Mouse (Mus musculus) small intestine, adult 10 weeks (tissue): ENCODE measurements around the gene 1700029I15Rik. TPM values are rescaled to one million over a fixed set of nuclear protein-coding genes. Genes with fewer than 3 reads are reported as not detected.

ENCODE experiments used
- polyA plus RNA-seq: library from polyadenylated mRNA; stranded (reverse); fragments of 350-450 nt; fragmentation: Illumina TruSeq; extraction: RNeasy Lipid Tissue Mini Kit (QIAGEN cat#74804); gene quantifications from one replicate; pipeline ENCODE4 v1.2.3, GENCODE M21; 2014; ENCODE audit warnings: low replicate concordance

The 1700029I15Rik gene
- polyA plus RNA-seq = not detected

DNA sequence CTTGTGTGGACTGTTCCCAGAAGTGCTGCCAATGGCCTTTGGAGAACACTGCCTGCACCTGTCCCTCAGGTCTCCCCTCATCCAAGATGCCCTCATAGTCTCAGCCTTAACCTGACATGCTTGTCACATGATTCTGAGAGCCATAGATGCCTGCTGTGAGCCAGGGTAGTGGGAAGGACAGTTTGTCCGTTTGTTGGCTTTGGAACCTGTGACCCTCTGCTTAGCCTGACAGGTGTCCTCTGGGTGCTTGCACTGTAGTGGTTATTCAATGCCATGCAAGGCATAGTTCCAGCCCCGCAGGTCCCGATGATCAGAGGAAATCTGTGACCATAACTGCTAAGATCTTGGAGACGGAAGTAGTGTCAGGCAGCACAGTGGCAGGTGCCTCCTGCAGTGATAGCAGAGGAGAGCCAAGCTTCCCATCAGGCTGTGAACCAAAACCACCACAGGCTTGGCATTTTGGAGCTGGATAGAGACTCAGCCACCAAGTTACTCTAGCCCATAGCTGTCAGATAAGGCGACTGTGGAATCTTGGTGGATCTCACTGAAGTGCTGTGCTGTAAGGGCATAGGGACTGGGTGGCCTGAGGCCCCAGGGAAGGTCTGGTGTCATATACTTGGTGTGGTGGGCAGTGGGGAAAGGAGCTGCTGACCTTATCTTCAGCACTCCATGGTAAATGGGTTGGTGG lies at the start of gene 1700029I15Rik:
Gene 1700029I15Rik, plus strand, starts transcription at position 638 of the 688 bp plus-strand sequence.

DNA sequence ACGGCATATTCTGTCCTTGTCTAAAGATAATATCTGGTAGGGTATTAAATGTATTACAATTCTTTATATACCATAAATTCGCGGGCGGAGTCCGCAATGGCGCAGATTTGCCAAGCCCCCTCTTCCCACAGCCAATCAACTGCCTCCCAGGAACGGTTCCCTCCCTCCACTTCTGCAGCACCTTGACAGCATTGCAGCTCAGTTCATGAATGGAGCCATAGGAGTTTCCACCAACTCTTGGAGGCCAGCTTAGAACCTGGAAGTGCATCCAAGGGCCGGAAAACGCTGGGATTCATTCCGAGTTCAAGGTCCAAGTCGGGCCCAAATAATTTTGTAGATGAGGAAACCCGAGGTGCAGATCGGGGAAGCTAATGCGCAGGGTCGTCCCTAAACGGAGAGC lies 7.8 kb upstream of the 1700029I15Rik start, which contains the start of the genes Pex16 and Large2:
Gene Pex16, plus strand, starts transcription at position 163 of the 400 bp plus-strand sequence.
Gene Large2, minus strand, starts transcription at position 356 of the 400 bp plus-strand sequence.

DNA sequence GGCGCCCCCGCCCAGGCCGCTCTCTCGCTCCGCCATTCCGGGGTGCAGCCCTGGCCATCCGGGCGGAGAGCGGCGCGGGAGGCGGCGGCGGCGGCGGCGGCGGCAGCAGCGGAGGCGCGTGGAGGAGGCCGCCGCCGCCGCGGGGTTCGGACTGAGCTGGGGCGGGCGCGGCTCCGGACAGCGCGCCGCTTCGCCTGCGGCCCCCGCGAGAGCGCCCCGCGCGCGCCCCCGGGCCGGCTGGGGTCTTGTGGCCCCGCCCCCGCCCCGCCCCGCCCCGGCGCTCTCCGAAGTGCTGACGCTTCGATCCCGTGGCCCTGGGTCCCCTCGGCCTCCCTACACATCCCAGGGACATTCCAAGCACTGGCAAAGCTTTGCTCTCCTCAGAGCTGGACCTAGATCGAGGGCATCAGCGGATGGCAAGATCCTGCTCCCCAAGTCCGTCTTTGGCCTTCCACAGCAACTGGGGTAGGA lies 18.8 kb downstream of the 1700029I15Rik start, which contains the start of gene Mapk8ip1:
Gene Mapk8ip1, minus strand, starts transcription at position 173 of the 471 bp plus-strand sequence.

DNA sequence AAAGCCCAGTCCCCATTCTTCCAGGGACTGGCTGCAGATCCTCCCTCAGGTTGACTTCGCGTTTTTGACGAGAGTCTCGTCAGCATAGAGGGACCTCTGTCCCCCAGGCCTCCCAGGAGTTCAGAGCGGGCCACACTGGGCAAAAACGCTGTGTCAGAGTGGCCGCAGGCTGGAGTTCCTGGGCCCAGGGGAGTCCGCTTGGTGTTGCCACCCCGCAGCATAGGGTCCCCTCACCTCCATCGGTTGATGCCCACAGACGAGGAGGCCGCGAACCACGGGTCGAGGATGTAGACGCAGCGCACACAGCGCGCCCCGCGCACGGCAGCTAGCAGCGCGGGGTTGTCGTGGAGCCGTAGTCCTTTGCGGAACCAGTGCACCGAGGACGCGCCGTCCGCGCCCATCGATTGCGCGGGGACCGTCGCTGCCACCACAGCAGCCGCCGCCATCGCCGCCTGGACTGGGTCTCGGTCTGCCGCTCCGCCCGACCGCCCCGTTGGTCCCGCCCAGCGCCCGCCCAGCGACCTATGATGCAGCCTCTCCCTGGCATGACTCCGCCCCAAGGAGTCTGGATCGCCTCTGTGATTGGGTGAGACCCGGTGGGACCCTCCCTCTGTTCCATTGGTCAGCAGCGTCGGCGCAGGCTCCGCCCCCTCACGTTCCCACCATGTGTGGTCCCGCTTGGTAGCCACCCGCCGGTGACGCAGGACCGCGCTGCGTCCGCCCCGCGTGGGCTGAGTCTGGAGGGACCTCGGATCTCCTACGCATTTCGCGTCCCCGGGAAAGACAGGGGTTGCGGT lies 51.4 kb downstream of the 1700029I15Rik start, which contains the start of gene Cry2:
Gene Cry2, minus strand, starts transcription at position 466 of the 797 bp plus-strand sequence.

Other genes with a start within 250 kb of the 1700029I15Rik start
- gene Pex16, start 7.9 kb upstream of the 1700029I15Rik start, polyA plus RNA-seq = not detected
- 0.71 TPM for gene Large2, start 7.7 kb upstream of the 1700029I15Rik start, polyA plus RNA-seq
- 0.22 TPM for gene Mapk8ip1, start 18.7 kb downstream of the 1700029I15Rik start, polyA plus RNA-seq
- gene Cry2, start 51.5 kb downstream of the 1700029I15Rik start, polyA plus RNA-seq = 0.52 TPM
- gene Slc35c1, start 78.0 kb downstream of the 1700029I15Rik start, polyA plus RNA-seq = 6.3 TPM
- 0.48 TPM for gene Chst1, start 217.2 kb downstream of the 1700029I15Rik start, polyA plus RNA-seq